17 mouse cellular contexts compared by ENCODE assay signal in genomic region chr5:139427989-139428388, GRCm38 (mm10). TPM values are rescaled to one million over a fixed set of nuclear protein-coding genes. Genes with fewer than 3 reads are reported as not detected.
DNase-seq lines count a peak whose midpoint lies in the region; ATAC-seq and TF ChIP-seq lines count a peak whose summit lies in the region.
"Had no signal": no experiment of that assay in that cellular context is flagged by ENCODE, and none has a peak within 500 bp of the region (broad histone marks: within the 10 kb centered on the region; RNA-seq: fewer than 3 reads in every experiment).

No protein-coding gene starts in this region.

- no peak for TF ChIP-seq EP300 in MEL (IDR thresholded peaks at IDR 0.05; ENCODE audit: low read depth in 1 of 2, low read length in 2 of 2)

- H3K4me2 ChIP-seq in heart, embryonic 15.5 days, result no peak overlapping the region
- H3K4me2 ChIP-seq: forebrain, embryonic 13.5 days; heart, embryonic 13.5 days; kidney, embryonic 15.5 days; midbrain, embryonic 15.5 days had no signal

- WGBS in heart, embryonic 15.5 days, result 49% methylated on average over 9 of the region's 9 CpGs
- 77% methylated on average over 9 of the region's 9 CpGs for WGBS in heart, embryonic 10.5 days

- H3K4me1 ChIP-seq in heart, embryonic 15.5 days (replicated peaks), result peaks cover 32% of the 10 kb centered on the region
- H3K4me1 ChIP-seq in heart, embryonic 10.5 days, result peaks cover 17% of the 10 kb centered on the region
- H3K4me1 ChIP-seq in MEL (ENCODE audit: control insufficient read depth in 1 of 2, insufficient read depth in 2 of 2, low read length in 2 of 2), result peaks cover 8 to 12% of the 10 kb centered on the region in 2 experiments

- DNase-seq in heart, embryonic 10.5 days (ENCODE audit: low spot score), result no peak
- peak; percentile 17 for DNase-seq in MEL (ENCODE audit: low read depth, low spot score)
- DNase-seq in brain, embryonic 14.5 days (ENCODE audit: low read depth), result peak; percentile 60
- peak; percentile 64 for DNase-seq in lung, postnatal 10 days
- no peak for DNase-seq in layer of hippocampus, adult 11-12 months (ENCODE audit: low spot score)
- no peak for DNase-seq in urinary bladder, postnatal 10 days (ENCODE audit: low spot score)
- DNase-seq: gastrocnemius, adult 2 months; right cerebral cortex, postnatal 4 days; thymus, postnatal 25 days had no signal

- no peak overlapping the region for H3K4me3 ChIP-seq in heart, embryonic 15.5 days
- H3K4me3 ChIP-seq in heart, embryonic 10.5 days, result no peak overlapping the region
- no peak overlapping the region for H3K4me3 ChIP-seq in MEL (ENCODE audit: control insufficient read depth in 1 of 2, insufficient read depth in 1 of 2, low read depth in 2 of 2, low read length in 2 of 2)
- H3K4me3 ChIP-seq: forebrain, embryonic 13.5 days; gastrocnemius, adult 2 months; heart, embryonic 13.5 days; kidney, embryonic 15.5 days; midbrain, embryonic 15.5 days had no signal

- H3K36me3 ChIP-seq in heart, embryonic 15.5 days, result no peaks in the 10 kb centered on the region
- peaks cover 2% of the 10 kb centered on the region; the same call in 1 of the 2 replicates for H3K36me3 ChIP-seq in heart, embryonic 10.5 days
- H3K36me3 ChIP-seq in MEL (ENCODE audit: control insufficient read depth in 1 of 2, insufficient read depth in 2 of 2, low read length in 2 of 2), result peaks cover 0 to 5% of the 10 kb centered on the region in 2 experiments; a peak in 1 of 4 replicates
- H3K36me3 ChIP-seq: heart, embryonic 13.5 days; kidney, embryonic 15.5 days; midbrain, embryonic 15.5 days had no signal

- no peaks in the 10 kb centered on the region for H3K79me2 ChIP-seq in MEL (ENCODE audit: control insufficient read depth, insufficient read depth, low read length, poor library complexity)

- TF ChIP-seq POLR2A in MEL (IDR thresholded peaks at IDR 0.05; ENCODE audit: control insufficient read depth in 1 of 2, insufficient read depth in 1 of 2, low read depth in 1 of 2, low read length in 2 of 2, poor library complexity in 1 of 2), result no peak
- TF ChIP-seq POLR2A in brain, embryonic 14.5 days (IDR thresholded peaks at IDR 0.05; ENCODE audit: borderline replicate concordance, extremely low read depth, insufficient read depth, insufficient read length, poor library complexity, severe bottlenecking), result no peak

- peak; percentile 66; the same call in 1 of the 2 replicates for ATAC-seq in heart, embryonic 15.5 days (replicated peaks; ENCODE audit: insufficient number of reproducible peaks, insufficient read depth, low FRiP score, low read depth)
- ATAC-seq: activated CD4-positive, CD25-positive, alpha-beta regulatory T cell, adult 4 months; CD4-positive, CD25-positive, alpha-beta regulatory T cell, adult 4 months; forebrain, embryonic 13.5 days; inflammation-experienced regulatory T-cells, adult 6 months; midbrain, embryonic 15.5 days had no signal

- H3K27ac ChIP-seq in heart, embryonic 15.5 days, result no peak overlapping the region
- no peak overlapping the region for H3K27ac ChIP-seq in heart, embryonic 10.5 days
- no peak overlapping the region for H3K27ac ChIP-seq in MEL (ENCODE audit: control insufficient read depth, low read depth, low read length)
- H3K27ac ChIP-seq: heart, embryonic 13.5 days; kidney, embryonic 15.5 days; midbrain, embryonic 15.5 days had no signal

- TF ChIP-seq CTCF in MEL (IDR thresholded peaks at IDR 0.05 in 2 of 3, conservative IDR thresholded peaks at IDR 0.05 in 1 of 3; ENCODE audit: control insufficient read depth in 1 of 3, insufficient read depth in 1 of 3, low read depth in 2 of 3, low read length in 3 of 3, poor library complexity in 1 of 3, severe bottlenecking in 1 of 3), result no peak
- TF ChIP-seq CTCF in brain, embryonic 14.5 days (IDR thresholded peaks at IDR 0.05; ENCODE audit: borderline replicate concordance, extremely low read depth, insufficient read depth, insufficient read length), result no peak

- no peak for TF ChIP-seq RAD21 in MEL (IDR thresholded peaks at IDR 0.05; ENCODE audit: low read depth, low read length)

- H3K9ac ChIP-seq in heart, embryonic 15.5 days, result no peak overlapping the region
- no peak overlapping the region for H3K9ac ChIP-seq in MEL (ENCODE audit: control insufficient read depth, low read depth, low read length, poor library complexity, severe bottlenecking)
- H3K9ac ChIP-seq: forebrain, embryonic 13.5 days; heart, embryonic 13.5 days; kidney, embryonic 15.5 days; midbrain, embryonic 15.5 days had no signal

- H3K27me3 ChIP-seq in heart, embryonic 15.5 days, result peaks cover 24% of the 10 kb centered on the region; the same call in 1 of the 2 replicates
- H3K27me3 ChIP-seq in heart, embryonic 10.5 days (ENCODE audit: insufficient read depth, poor library complexity, severe bottlenecking), result peaks cover 84% of the 10 kb centered on the region
- no peaks in the 10 kb centered on the region for H3K27me3 ChIP-seq in MEL (ENCODE audit: control insufficient read depth in 1 of 2, insufficient read depth in 2 of 2, low read length in 2 of 2)
- H3K27me3 ChIP-seq: forebrain, embryonic 13.5 days; kidney, embryonic 15.5 days; midbrain, embryonic 15.5 days had no signal

- no peaks in the 10 kb centered on the region for H3K9me3 ChIP-seq in heart, embryonic 15.5 days (replicated peaks)
- H3K9me3 ChIP-seq in heart, embryonic 10.5 days, result no peaks in the 10 kb centered on the region
- H3K9me3 ChIP-seq in MEL (replicated peaks; ENCODE audit: insufficient read depth, low read length), result no peaks in the 10 kb centered on the region
- H3K9me3 ChIP-seq: forebrain, embryonic 13.5 days; heart, embryonic 13.5 days; kidney, embryonic 15.5 days; midbrain, embryonic 15.5 days had no signal

TF ChIP-seq in MEL, 35 proteins besides CTCF, POLR2A, EP300 and RAD21:
- TF ChIP-seq ELF1 (IDR thresholded peaks at IDR 0.05; ENCODE audit: low read depth, low read length) (no peak), NRF1 (IDR thresholded peaks at IDR 0.05; ENCODE audit: insufficient read depth, low read depth, low read length, poor library complexity, severe bottlenecking) (no peak), USF1 (IDR thresholded peaks at IDR 0.05; ENCODE audit: low read depth, low read length) (no peak), USF2 (IDR thresholded peaks at IDR 0.05; ENCODE audit: borderline replicate concordance in 1 of 2, insufficient read depth in 1 of 2, low read depth in 1 of 2, low read length in 2 of 2) (no peak), SMC3 (IDR thresholded peaks at IDR 0.05; ENCODE audit: low read depth, low read length) (no peak), TCF12 (IDR thresholded peaks at IDR 0.05; ENCODE audit: low read depth, low read length) (no peak), BHLHE40 (IDR thresholded peaks at IDR 0.05; ENCODE audit: borderline replicate concordance, low read depth, low read length) (no peak)

RNA-seq across cellular contexts. Expression of gene Gper1, which starts 5.0 kb away (rescaled TPM):
- polyA plus RNA-seq in heart, embryonic 15.5 days (2015; fragmentation: Nextera tagmentation; extraction: Ambion mirVana), result 1.5 and 5.4 TPM in 2 replicates
- polyA plus RNA-seq in heart, embryonic 10.5 days (2016; fragmentation: Nextera tagmentation; extraction: Ambion mirVana), result 0.26 and 0.36 TPM in 2 replicates
- 0.07 and 0.15 TPM in 2 replicates for total RNA-seq in MEL (2012; rRNA removed)
- polyA plus RNA-seq in MEL (2012; ENCODE audit: insufficient read depth in 1 of 2, insufficient read length in 2 of 2, low read depth in 1 of 2, low replicate concordance in 2 of 2, missing spikeins in 1 of 2), result under 1 TPM in 1 of 2 experiments, not detected in 1; 0.07 TPM
- polyA plus RNA-seq in brain, embryonic 14.5 days (2012; rRNA removed), result 6.5 and 6.8 TPM in 2 replicates
- polyA plus RNA-seq: activated CD4-positive, CD25-positive, alpha-beta regulatory T cell, adult 4 months; CD4-positive, CD25-positive, alpha-beta regulatory T cell, adult 4 months; inflammation-experienced regulatory T-cells, adult 6 months had no signal

RNA-seq across cellular contexts. Expression of gene C130050O18Rik, which starts 22.9 kb away (rescaled TPM):
- 0.63 and 0.76 TPM in 2 replicates for polyA plus RNA-seq in heart, embryonic 15.5 days (2015; fragmentation: Nextera tagmentation; extraction: Ambion mirVana)
- 0.28 and 0.45 TPM in 2 replicates for polyA plus RNA-seq in heart, embryonic 10.5 days (2016; fragmentation: Nextera tagmentation; extraction: Ambion mirVana)
- total RNA-seq in MEL (2012; rRNA removed), result 0.10 and 0.12 TPM in 2 replicates
- polyA plus RNA-seq in MEL (2012; ENCODE audit: insufficient read depth in 1 of 2, insufficient read length in 2 of 2, low read depth in 1 of 2, low replicate concordance in 2 of 2, missing spikeins in 1 of 2), result under 1 TPM in 1 of 2 experiments, not detected in 1; 0.21 TPM
- 0.20 and 0.33 TPM in 2 replicates for polyA plus RNA-seq in brain, embryonic 14.5 days (2012; rRNA removed)
- polyA plus RNA-seq: activated CD4-positive, CD25-positive, alpha-beta regulatory T cell, adult 4 months; CD4-positive, CD25-positive, alpha-beta regulatory T cell, adult 4 months; inflammation-experienced regulatory T-cells, adult 6 months had no signal

RNA-seq across cellular contexts. Expression of gene 3110082I17Rik, which starts 32.3 kb away (rescaled TPM):
- polyA plus RNA-seq in heart, embryonic 15.5 days (2015; fragmentation: Nextera tagmentation; extraction: Ambion mirVana), result 15.5 and 19.5 TPM in 2 replicates
- polyA plus RNA-seq in heart, embryonic 10.5 days (2016; fragmentation: Nextera tagmentation; extraction: Ambion mirVana), result 29.2 and 40.9 TPM in 2 replicates
- total RNA-seq in MEL (2012; rRNA removed), result 43.2 and 58.1 TPM in 2 replicates
- 10 to 100 TPM in 1 of 2 experiments, not detected in 1; 79.5 TPM for polyA plus RNA-seq in MEL (2012; ENCODE audit: insufficient read depth in 1 of 2, insufficient read length in 2 of 2, low read depth in 1 of 2, low replicate concordance in 2 of 2, missing spikeins in 1 of 2)
- 12.3 and 13.4 TPM in 2 replicates for polyA plus RNA-seq in brain, embryonic 14.5 days (2012; rRNA removed)

RNA-seq across cellular contexts. Expression of gene Gpr146, which starts 50.5 kb away (rescaled TPM):
- polyA plus RNA-seq in heart, embryonic 15.5 days (2015; fragmentation: Nextera tagmentation; extraction: Ambion mirVana), result 14.0 and 14.7 TPM in 2 replicates
- polyA plus RNA-seq in heart, embryonic 10.5 days (2016; fragmentation: Nextera tagmentation; extraction: Ambion mirVana), result 5.6 and 5.7 TPM in 2 replicates
- 0.92 and 2.1 TPM in 2 replicates for total RNA-seq in MEL (2012; rRNA removed)
- 1 to 10 TPM in 1 of 2 experiments, not detected in 1; 4.5 TPM for polyA plus RNA-seq in MEL (2012; ENCODE audit: insufficient read depth in 1 of 2, insufficient read length in 2 of 2, low read depth in 1 of 2, low replicate concordance in 2 of 2, missing spikeins in 1 of 2)
- 1.5 and 2.0 TPM in 2 replicates for polyA plus RNA-seq in brain, embryonic 14.5 days (2012; rRNA removed)

RNA-seq across cellular contexts. Expression of gene Zfand2a, which starts 56.4 kb away (rescaled TPM):
- polyA plus RNA-seq in heart, embryonic 15.5 days (2015; fragmentation: Nextera tagmentation; extraction: Ambion mirVana), result 7.2 and 9.8 TPM in 2 replicates
- polyA plus RNA-seq in heart, embryonic 10.5 days (2016; fragmentation: Nextera tagmentation; extraction: Ambion mirVana), result 10.7 and 12.6 TPM in 2 replicates
- total RNA-seq in MEL (2012; rRNA removed), result 12.4 and 13.8 TPM in 2 replicates
- polyA plus RNA-seq in MEL (2012; ENCODE audit: insufficient read depth in 1 of 2, insufficient read length in 2 of 2, low read depth in 1 of 2, low replicate concordance in 2 of 2, missing spikeins in 1 of 2), result 10 to 100 TPM in 1 of 2 experiments, not detected in 1; 15.3 TPM
- polyA plus RNA-seq in brain, embryonic 14.5 days (2012; rRNA removed), result 21.2 and 28.0 TPM in 2 replicates

Comparison
In these comparisons a context has a peak if more than half of its experiments do, and no peak if none do; other contexts are left out.
1. DNase-seq: peak in MEL (single experiment), brain, embryonic 14.5 days (single experiment) and lung, postnatal 10 days (single experiment); none in heart, embryonic 10.5 days (single experiment), layer of hippocampus, adult 11-12 months (single experiment) and urinary bladder, postnatal 10 days (single experiment).